Mouse (Mus musculus): ENCODE results near the gene Hdac11. TPM values are rescaled to one million over a fixed set of nuclear protein-coding genes. Genes with fewer than 3 reads are reported as not detected.
A peak's percentile ranks its signal among the peaks of the same experiment; 100 is the strongest.

Hdac11 gene
- 13.2 and 14.5 TPM in 2 replicates for polyA plus RNA-seq (2014; fragmentation: Nextera tagmentation; extraction: Ambion mirVana)

- H3K4me3 ChIP-seq (ENCODE audit: low read depth, low read length) = peak within 1 kb of the TSS; percentile 65
- no peaks in the 10 kb centered on the region for H3K27me3 ChIP-seq (ENCODE audit: control insufficient read depth, insufficient read depth, low read length)
- ATAC-seq (ENCODE audit: low FRiP score) (peak; percentile 95), DNase-seq (ENCODE audit: low spot score) (peak; percentile 89)
- H3K36me3 ChIP-seq (ENCODE audit: control insufficient read depth, insufficient read depth, low read length) = no peaks in the 10 kb centered on the region
- 1% methylated on average over 40 of the region's 42 CpGs for WGBS
- H3K27ac ChIP-seq (ENCODE audit: low read depth, low read length) = peak within 1 kb of the TSS; percentile 83
- peaks cover 10% of the 10 kb centered on the region for H3K4me1 ChIP-seq (replicated peaks; ENCODE audit: control insufficient read depth, insufficient read depth, low read length)
- peak within 1 kb of the TSS; percentile 76 for H3K4me2 ChIP-seq (replicated peaks; ENCODE audit: low read depth, low read length)
- no peaks in the 10 kb centered on the region for H3K9me3 ChIP-seq (ENCODE audit: control insufficient read depth, low read length)
- H3K9ac ChIP-seq (ENCODE audit: low read depth, low read length) = peak within 1 kb of the TSS; percentile 78
Observed at GRCm38 (mm10) chr6:91156554-91157236, at the start of gene Hdac11. TSS of gene Hdac11 (plus strand) at chr6:91156665.

GRCm38 (mm10) chr6:91108301-91108916, 48.1 kb upstream of the Hdac11 start:
- no peak overlapping the region for H3K27ac ChIP-seq (ENCODE audit: low read depth, low read length)
- no peak overlapping the region for H3K4me3 ChIP-seq (ENCODE audit: low read depth, low read length)
- H3K9me3 ChIP-seq (ENCODE audit: control insufficient read depth, low read length) = no peaks in the 10 kb centered on the region
- H3K9ac ChIP-seq (ENCODE audit: low read depth, low read length) = no peak overlapping the region
- DNase-seq (ENCODE audit: low spot score) = no peak
- H3K4me2 ChIP-seq (replicated peaks; ENCODE audit: low read depth, low read length) = no peak overlapping the region
- H3K4me1 ChIP-seq (replicated peaks; ENCODE audit: control insufficient read depth, insufficient read depth, low read length) = no peaks in the 10 kb centered on the region
- H3K27me3 ChIP-seq (ENCODE audit: control insufficient read depth, insufficient read depth, low read length) = no peaks in the 10 kb centered on the region
- no peaks in the 10 kb centered on the region for H3K36me3 ChIP-seq (ENCODE audit: control insufficient read depth, insufficient read depth, low read length)
- ATAC-seq (ENCODE audit: low FRiP score) = no peak
- WGBS = 92% methylated on average over 3 of the region's 3 CpGs

DNA sequence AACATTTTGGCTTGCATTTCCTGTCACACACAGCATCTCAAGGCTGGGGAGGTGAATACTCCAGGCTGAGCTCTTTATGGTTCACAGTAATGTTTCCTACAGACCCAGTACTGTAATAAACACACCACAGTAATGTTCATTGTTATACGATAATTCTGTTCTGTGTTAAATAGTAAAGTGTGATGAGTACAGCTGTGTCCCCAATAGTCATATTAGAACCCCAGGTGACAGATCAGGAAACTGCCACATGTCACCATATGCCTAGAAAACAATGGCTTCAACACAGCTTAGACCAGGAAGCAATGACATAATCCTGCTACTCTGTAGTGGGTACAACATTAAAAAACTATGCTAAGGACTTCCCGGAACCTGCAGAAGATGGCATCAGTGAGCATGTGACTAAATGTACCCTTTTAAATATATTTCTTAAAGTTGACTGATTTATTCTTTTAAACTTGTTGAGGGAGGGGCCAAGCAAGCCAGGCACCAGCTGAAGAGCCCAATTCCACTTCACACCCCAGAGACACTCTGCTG, 47.5 kb upstream of the Hdac11 start:
- Histone ChIP-seq H3K9ac (ENCODE audit: low read depth, low read length) (no peak overlapping the region), H3K36me3 (ENCODE audit: control insufficient read depth, insufficient read depth, low read length) (no peaks in the 10 kb centered on the region), H3K4me2 (replicated peaks; ENCODE audit: low read depth, low read length) (no peak overlapping the region), H3K4me1 (replicated peaks; ENCODE audit: control insufficient read depth, insufficient read depth, low read length) (no peaks in the 10 kb centered on the region), H3K9me3 (ENCODE audit: control insufficient read depth, low read length) (no peaks in the 10 kb centered on the region), H3K27me3 (ENCODE audit: control insufficient read depth, insufficient read depth, low read length) (no peaks in the 10 kb centered on the region), H3K4me3 (ENCODE audit: low read depth, low read length) (no peak overlapping the region), H3K27ac (ENCODE audit: low read depth, low read length) (no peak overlapping the region)
- ATAC-seq (ENCODE audit: low FRiP score) (no peak), DNase-seq (ENCODE audit: low spot score) (no peak)
- 97% methylated on average over 2 of the region's 2 CpGs for WGBS

GRCm38 (mm10) chr6:91109489-91109888, 47.0 kb upstream of the Hdac11 start:
- no peaks in the 10 kb centered on the region for H3K9me3 ChIP-seq (ENCODE audit: control insufficient read depth, low read length)
- H3K4me1 ChIP-seq (replicated peaks; ENCODE audit: control insufficient read depth, insufficient read depth, low read length) = no peaks in the 10 kb centered on the region
- no peaks in the 10 kb centered on the region for H3K36me3 ChIP-seq (ENCODE audit: control insufficient read depth, insufficient read depth, low read length)
- no peak overlapping the region for H3K4me2 ChIP-seq (replicated peaks; ENCODE audit: low read depth, low read length)
- no peak overlapping the region for H3K27ac ChIP-seq (ENCODE audit: low read depth, low read length)
- H3K4me3 ChIP-seq (ENCODE audit: low read depth, low read length) = no peak overlapping the region
- no peak for DNase-seq (ENCODE audit: low spot score)
- no peak overlapping the region for H3K9ac ChIP-seq (ENCODE audit: low read depth, low read length)
- no peak for ATAC-seq (ENCODE audit: low FRiP score)
- H3K27me3 ChIP-seq (ENCODE audit: control insufficient read depth, insufficient read depth, low read length) = no peaks in the 10 kb centered on the region

GRCm38 (mm10) chr6:91110323-91111020, 46.0 kb upstream of the Hdac11 start:
- Histone ChIP-seq H3K9me3 (ENCODE audit: control insufficient read depth, low read length) (no peaks in the 10 kb centered on the region), H3K36me3 (ENCODE audit: control insufficient read depth, insufficient read depth, low read length) (no peaks in the 10 kb centered on the region), H3K27me3 (ENCODE audit: control insufficient read depth, insufficient read depth, low read length) (no peaks in the 10 kb centered on the region), H3K9ac (ENCODE audit: low read depth, low read length) (no peak overlapping the region), H3K27ac (ENCODE audit: low read depth, low read length) (no peak overlapping the region), H3K4me1 (replicated peaks; ENCODE audit: control insufficient read depth, insufficient read depth, low read length) (peaks cover 2% of the 10 kb centered on the region; the same call in 1 of the 2 replicates), H3K4me3 (ENCODE audit: low read depth, low read length) (no peak overlapping the region), H3K4me2 (replicated peaks; ENCODE audit: low read depth, low read length) (no peak overlapping the region)
- 76% methylated on average over 13 of the region's 13 CpGs for WGBS
- no peak for DNase-seq (ENCODE audit: low spot score)
- no peak for ATAC-seq (ENCODE audit: low FRiP score)

GRCm38 (mm10) chr6:91111141-91111953, 45.1 kb upstream of the Hdac11 start:
- ATAC-seq (ENCODE audit: low FRiP score) = no peak
- no peak overlapping the region for H3K4me3 ChIP-seq (ENCODE audit: low read depth, low read length)
- H3K4me2 ChIP-seq (replicated peaks; ENCODE audit: low read depth, low read length) = no peak overlapping the region
- H3K9ac ChIP-seq (ENCODE audit: low read depth, low read length) = no peak overlapping the region
- H3K4me1 ChIP-seq (replicated peaks; ENCODE audit: control insufficient read depth, insufficient read depth, low read length) = peaks cover 6% of the 10 kb centered on the region
- 87% methylated on average over 10 of the region's 10 CpGs for WGBS
- no peaks in the 10 kb centered on the region for H3K36me3 ChIP-seq (ENCODE audit: control insufficient read depth, insufficient read depth, low read length)
- DNase-seq (ENCODE audit: low spot score) = no peak
- no peaks in the 10 kb centered on the region for H3K27me3 ChIP-seq (ENCODE audit: control insufficient read depth, insufficient read depth, low read length)
- no peaks in the 10 kb centered on the region for H3K9me3 ChIP-seq (ENCODE audit: control insufficient read depth, low read length)
- H3K27ac ChIP-seq (ENCODE audit: low read depth, low read length) = no peak overlapping the region

DNA sequence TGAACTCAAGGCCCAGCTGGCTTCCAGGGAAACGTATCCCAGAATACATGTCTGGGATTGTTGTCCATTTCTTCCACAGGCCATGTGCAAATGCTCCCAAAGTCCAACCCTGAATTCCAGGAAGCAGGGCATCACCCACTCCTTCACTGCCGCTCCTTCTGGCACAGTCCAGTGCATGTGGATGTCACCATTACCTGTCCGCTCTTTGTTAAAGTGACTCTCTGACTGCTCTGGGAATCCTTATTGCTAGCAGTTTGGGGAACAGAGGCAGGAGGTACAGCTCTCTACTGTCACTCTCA, 44.6 kb upstream of the Hdac11 start:
- ATAC-seq (ENCODE audit: low FRiP score) (no peak), DNase-seq (ENCODE audit: low spot score) (no peak)
- no peaks in the 10 kb centered on the region for H3K36me3 ChIP-seq (ENCODE audit: control insufficient read depth, insufficient read depth, low read length)
- no peaks in the 10 kb centered on the region for H3K9me3 ChIP-seq (ENCODE audit: control insufficient read depth, low read length)
- peaks cover 6% of the 10 kb centered on the region for H3K4me1 ChIP-seq (replicated peaks; ENCODE audit: control insufficient read depth, insufficient read depth, low read length)
- H3K9ac ChIP-seq (ENCODE audit: low read depth, low read length) = no peak overlapping the region
- H3K27me3 ChIP-seq (ENCODE audit: control insufficient read depth, insufficient read depth, low read length) = no peaks in the 10 kb centered on the region
- no peak overlapping the region for H3K4me2 ChIP-seq (replicated peaks; ENCODE audit: low read depth, low read length)
- H3K27ac ChIP-seq (ENCODE audit: low read depth, low read length) = no peak overlapping the region
- 93% methylated on average over 3 of the region's 3 CpGs for WGBS
- no peak overlapping the region for H3K4me3 ChIP-seq (ENCODE audit: low read depth, low read length)

- 44% methylated on average over 2 of the region's 2 CpGs for WGBS
- H3K4me1 ChIP-seq (replicated peaks; ENCODE audit: control insufficient read depth, insufficient read depth, low read length) = peaks cover 10% of the 10 kb centered on the region
- no peak for ATAC-seq (ENCODE audit: low FRiP score)
- H3K9me3 ChIP-seq (ENCODE audit: control insufficient read depth, low read length) = no peaks in the 10 kb centered on the region
- no peaks in the 10 kb centered on the region for H3K36me3 ChIP-seq (ENCODE audit: control insufficient read depth, insufficient read depth, low read length)
- 0 out of 2 replicates have a peak overlapping the region, but pooled peaks have one; percentile 97 for H3K4me2 ChIP-seq (replicated peaks; ENCODE audit: low read depth, low read length)
- H3K27ac ChIP-seq (ENCODE audit: low read depth, low read length) = no peak overlapping the region
- no peak overlapping the region for H3K9ac ChIP-seq (ENCODE audit: low read depth, low read length)
- H3K27me3 ChIP-seq (ENCODE audit: control insufficient read depth, insufficient read depth, low read length) = no peaks in the 10 kb centered on the region
- DNase-seq (ENCODE audit: low spot score) = no peak
- no peak overlapping the region for H3K4me3 ChIP-seq (ENCODE audit: low read depth, low read length)
Observed at GRCm38 (mm10) chr6:91114716-91115115, 41.7 kb upstream of the Hdac11 start.

All from hindbrain, embryonic 11.5 days (tissue).